Mouse (Mus musculus): ENCODE results near the gene Esrrg. TPM values are rescaled to one million over a fixed set of nuclear protein-coding genes. Genes with fewer than 3 reads are reported as not detected.

The Esrrg gene
- polyA plus RNA-seq, 1 experiment = 0.43 TPM

DNA sequence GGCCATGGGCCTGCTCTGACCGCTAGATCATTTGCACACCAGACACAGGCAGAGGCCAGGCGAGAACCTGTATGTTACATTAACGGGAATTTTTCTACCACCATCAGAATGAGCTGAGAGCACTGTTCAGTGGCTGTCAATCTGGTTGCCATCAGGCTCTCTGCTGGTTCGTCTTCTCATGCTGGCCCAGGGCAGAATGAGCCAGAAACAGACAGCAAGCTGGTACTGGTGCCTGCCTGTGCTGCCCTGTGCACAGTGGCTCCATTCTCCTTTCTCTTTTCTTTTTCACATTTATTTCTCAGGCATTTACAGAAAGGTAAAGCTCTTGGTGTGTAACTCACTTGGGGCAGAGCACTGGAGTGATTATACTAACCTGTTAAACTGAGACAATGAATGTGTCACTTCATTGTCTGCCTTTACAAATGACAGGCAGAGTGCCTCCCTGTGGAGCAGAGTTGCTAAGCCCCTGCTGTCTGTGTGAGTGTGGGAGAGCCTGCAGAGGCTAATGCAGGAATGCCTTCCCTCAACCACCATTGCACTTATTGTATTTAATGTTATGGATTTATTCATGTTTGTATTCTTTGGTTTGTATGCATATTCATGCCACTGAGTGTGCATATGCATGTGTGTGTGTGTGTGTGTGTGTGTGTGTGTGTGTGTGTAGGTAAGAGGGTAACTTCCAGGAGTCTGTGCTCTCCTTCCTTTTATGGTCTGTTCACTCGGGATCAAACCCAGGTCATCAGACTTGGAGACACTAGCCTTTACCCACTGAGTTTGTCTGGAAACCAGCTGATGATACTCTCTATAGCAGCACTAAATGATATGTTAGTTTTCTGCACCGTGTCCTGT lies 651.9 kb downstream of the Esrrg start:
- DNase-seq (ENCODE audit: low spot score) = no peak

DNA sequence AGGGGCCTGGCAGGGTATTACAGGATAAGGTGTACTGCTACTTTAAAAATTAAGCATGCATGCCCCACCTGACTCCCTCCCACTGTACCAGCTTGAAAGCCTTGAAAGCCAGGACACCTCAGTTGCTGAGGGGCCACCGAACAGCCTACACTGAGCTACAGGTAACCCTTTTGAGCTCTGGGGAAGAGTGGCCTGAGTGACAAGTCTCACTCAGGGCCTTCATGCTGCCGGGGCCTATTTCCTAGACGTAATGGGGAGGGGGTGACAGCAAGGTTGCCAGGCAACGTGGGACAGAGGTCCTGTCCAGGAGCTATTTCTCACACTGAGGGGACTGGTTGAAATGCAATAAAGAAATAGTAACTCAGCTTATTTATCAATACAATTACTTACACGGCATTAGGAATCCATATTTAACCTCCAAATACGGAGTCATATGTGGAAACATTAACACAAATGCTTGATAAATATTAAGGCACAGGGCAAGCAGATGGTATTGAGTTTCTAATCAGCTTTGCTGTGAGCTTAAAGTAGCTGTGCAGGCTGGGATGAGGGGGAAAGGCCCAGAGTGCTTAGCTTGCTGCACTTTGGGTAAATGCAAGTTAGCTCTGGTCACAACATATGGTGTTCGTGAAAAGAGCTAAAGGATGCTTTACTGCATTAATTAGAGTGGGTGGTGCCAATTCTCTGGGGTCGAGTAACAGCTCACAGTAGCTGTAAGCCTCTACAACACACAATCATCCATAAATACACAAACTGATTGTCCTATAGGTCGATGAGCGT lies 653.5 kb downstream of the Esrrg start, which contains the start of gene Ush2a:
Gene Ush2a, plus strand, starts transcription at position 121 of the 780 bp plus-strand sequence.
- DNase-seq (ENCODE audit: low spot score) = no peak
